Mouse (Mus musculus) hindbrain, embryonic 12.5 days (tissue): Measurements from ENCODE around the gene Selenot. TPM values are rescaled to one million over a fixed set of nuclear protein-coding genes. Genes with fewer than 3 reads are reported as not detected.
A peak's percentile ranks its signal among the peaks of the same experiment; 100 is the strongest.

Experiments
- ATAC-seq: fragments of 200-750 bp; cut with Nextera tagmentation; 2 replicates; pipeline ENCODE4 v1.8.0; 2017; ENCODE audit warnings: moderate TSS enrichment; ENCODE audit not compliant: low FRiP score
- H3K27ac ChIP-seq: fragments of 300-500 bp; sonication (generic); 2 replicates; pipeline ENCODE4 v1.5.1; 2016; ENCODE audit warnings: mild to moderate bottlenecking
- H3K27me3 ChIP-seq: fragments of 300-500 bp; sonication (generic); 2 replicates; pipeline ENCODE4 v1.6.1; 2016; ENCODE audit warnings: mild to moderate bottlenecking
- H3K36me3 ChIP-seq: fragments of 300-500 bp; sonication (generic); 2 replicates; pipeline ENCODE4 v1.6.1; 2016; ENCODE audit warnings: mild to moderate bottlenecking
- H3K4me1 ChIP-seq: fragments of 300-500 bp; sonication (generic); 2 replicates; pipeline ENCODE4 v1.6.1; 2016
- H3K4me2 ChIP-seq: fragments of 300-500 bp; sonication (generic); replicated peaks from 2 replicates; pipeline ENCODE4 v1.6.1; 2016; ENCODE audit warnings: mild to moderate bottlenecking
- H3K4me3 ChIP-seq: fragments of 300-500 bp; sonication (generic); 2 replicates; pipeline ENCODE4 v1.5.1; 2016; ENCODE audit warnings: mild to moderate bottlenecking
- H3K9ac ChIP-seq: fragments of 300-500 bp; sonication (generic); 2 replicates; pipeline ENCODE4 v1.6.1; 2016; ENCODE audit warnings: mild to moderate bottlenecking, moderate library complexity
- H3K9me3 ChIP-seq: fragments of 300-500 bp; sonication (generic); replicated peaks from 2 replicates; pipeline ENCODE4 v1.6.1; 2016; ENCODE audit warnings: mild to moderate bottlenecking
- WGBS: fragments of 180-500 bp; shearing (Covaris S2); methylation state at CpG from one replicate; pipeline ENCODE4 v1.1.7; 2016; 5-methylcytosine and 5-hydroxymethylcytosine counted together
- polyA plus RNA-seq: library from polyadenylated mRNA; unstranded; fragments of >200 nt; fragmentation: Nextera tagmentation; extraction: Ambion mirVana; gene quantifications from 2 replicates; pipeline ENCODE4 v1.2.1, GENCODE M21; 2016

Selenot gene
- 21.3 and 21.8 TPM in 2 replicates for polyA plus RNA-seq

- Histone ChIP-seq H3K4me1 (peaks cover 7% of the 10 kb centered on the region), H3K9me3 (no peaks in the 10 kb centered on the region), H3K36me3 (peaks cover 7% of the 10 kb centered on the region), H3K4me2 (peak within 1 kb of the TSS; percentile 57), H3K27ac (peak within 1 kb of the TSS; percentile 100), H3K27me3 (no peaks in the 10 kb centered on the region), H3K4me3 (peak within 1 kb of the TSS; percentile 99), H3K9ac (peak within 1 kb of the TSS; percentile 99)
- ATAC-seq = peak; percentile 95
- WGBS = 1% methylated on average over 52 of the region's 59 CpGs
These were observed at the start of gene Selenot for GRCm38 (mm10) chr3:58576137-58577066. Gene Selenot (plus strand): TSS chr3:58576636.

DNA sequence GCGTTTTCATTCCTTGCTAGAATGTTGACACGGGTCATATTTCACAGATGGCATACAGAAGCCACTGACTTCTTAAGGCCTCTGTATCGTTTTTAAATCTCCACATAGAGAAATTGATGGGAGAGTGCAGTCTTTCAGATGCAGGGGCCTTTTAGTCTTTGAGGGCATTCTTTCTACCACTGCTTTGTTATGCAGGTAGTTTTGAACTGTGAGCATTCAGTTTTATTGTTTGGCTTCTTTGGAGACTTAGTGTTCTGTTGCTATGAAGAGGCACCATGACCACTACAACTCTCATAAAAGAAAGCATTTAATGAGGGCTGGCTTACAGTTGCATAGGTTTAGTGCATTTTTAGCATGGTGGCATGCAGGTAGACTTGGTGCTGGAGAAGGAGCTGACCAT is 39.9 kb upstream of the Selenot start:
- Histone ChIP-seq H3K27ac (no peak overlapping the region), H3K36me3 (peaks cover 44% of the 10 kb centered on the region), H3K9me3 (no peaks in the 10 kb centered on the region), H3K4me1 (no peaks in the 10 kb centered on the region), H3K27me3 (no peaks in the 10 kb centered on the region), H3K4me2 (no peak overlapping the region), H3K9ac (no peak overlapping the region), H3K4me3 (no peak overlapping the region)
- ATAC-seq = no peak
- 95% methylated on average over 3 of the region's 3 CpGs for WGBS

GRCm38 (mm10) chr3:58552001-58552811 is 24.2 kb upstream of the Selenot start:
- no peak overlapping the region for H3K9ac ChIP-seq
- no peak overlapping the region for H3K4me2 ChIP-seq
- H3K27ac ChIP-seq = no peak overlapping the region
- H3K36me3 ChIP-seq = peaks cover 69% of the 10 kb centered on the region
- H3K4me1 ChIP-seq = no peaks in the 10 kb centered on the region
- no peaks in the 10 kb centered on the region for H3K9me3 ChIP-seq
- H3K4me3 ChIP-seq = no peak overlapping the region
- H3K27me3 ChIP-seq = no peaks in the 10 kb centered on the region
- ATAC-seq = no peak
- WGBS = 79% methylated on average over 1 of the region's 1 CpGs

DNA sequence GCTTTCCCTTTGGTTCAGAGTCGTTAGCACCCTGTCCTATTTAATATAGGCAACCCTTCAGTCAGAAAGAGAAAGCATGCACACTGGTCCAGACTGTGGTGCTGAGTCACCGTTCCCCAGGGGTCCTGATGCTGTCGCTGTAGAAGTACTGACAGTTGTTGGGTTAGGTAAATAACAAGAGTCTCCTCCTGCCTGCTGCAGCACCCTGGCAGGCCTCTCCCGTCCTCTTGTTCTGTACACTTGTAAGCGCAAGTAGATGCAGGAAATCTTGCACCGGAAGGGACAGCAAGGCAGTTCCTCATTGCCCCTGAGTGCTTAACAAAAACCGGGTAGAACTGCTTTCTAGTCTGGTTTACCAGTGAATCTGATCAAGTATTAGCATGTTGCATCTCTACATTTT is 19.8 kb upstream of the Selenot start:
- H3K9ac ChIP-seq = no peak overlapping the region
- no peak overlapping the region for H3K27ac ChIP-seq
- 84% methylated on average over 7 of the region's 7 CpGs for WGBS
- no peak for ATAC-seq
- H3K9me3 ChIP-seq = no peaks in the 10 kb centered on the region
- peaks cover 57% of the 10 kb centered on the region for H3K36me3 ChIP-seq
- H3K4me3 ChIP-seq = no peak overlapping the region
- H3K4me1 ChIP-seq = no peaks in the 10 kb centered on the region
- H3K27me3 ChIP-seq = no peaks in the 10 kb centered on the region
- H3K4me2 ChIP-seq = no peak overlapping the region

DNA sequence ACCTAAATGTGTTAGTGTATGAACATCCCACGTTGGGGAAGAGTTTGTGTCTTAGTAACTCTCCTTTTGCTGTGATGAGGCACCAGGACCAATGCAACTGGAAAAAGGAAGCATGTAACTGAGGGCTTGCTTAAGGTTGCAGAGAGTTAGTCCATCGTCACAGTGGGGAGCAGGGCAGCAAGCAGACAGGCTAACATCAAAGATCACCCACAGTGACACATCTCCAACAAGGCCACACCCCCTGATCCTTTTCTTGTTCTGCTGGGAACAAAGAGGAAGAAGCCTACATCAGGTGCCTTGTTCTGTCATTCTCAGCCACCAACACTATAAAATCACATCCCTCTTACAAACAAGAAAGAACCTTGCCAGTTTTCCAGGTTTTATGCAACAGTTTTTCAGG is 16.5 kb upstream of the Selenot start:
- no peak for ATAC-seq
- Histone ChIP-seq H3K4me1 (no peaks in the 10 kb centered on the region), H3K36me3 (peaks cover 32% of the 10 kb centered on the region), H3K27me3 (no peaks in the 10 kb centered on the region), H3K9me3 (no peaks in the 10 kb centered on the region), H3K9ac (no peak overlapping the region), H3K4me3 (no peak overlapping the region), H3K4me2 (no peak overlapping the region), H3K27ac (no peak overlapping the region)
- WGBS = 43% methylated on average over 2 of the region's 2 CpGs

DNA sequence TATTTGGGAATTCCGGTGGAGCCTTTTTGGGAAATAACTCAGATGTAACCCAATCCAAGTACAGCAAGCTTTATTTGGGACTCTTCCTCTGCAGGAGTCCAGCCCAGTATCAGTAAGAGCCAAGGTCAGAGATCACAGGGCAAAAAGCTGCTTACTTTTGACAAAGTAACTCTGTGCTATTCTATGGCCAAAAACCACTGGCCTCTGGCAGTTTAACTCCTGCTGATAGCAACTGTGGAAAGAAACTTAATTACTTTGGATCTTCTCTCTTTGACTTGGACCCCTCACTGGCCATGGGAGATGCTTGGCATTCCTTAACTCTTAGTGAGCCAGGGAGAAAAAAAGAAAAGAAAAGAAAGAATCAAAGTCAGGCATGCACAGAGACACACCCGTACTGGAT is 15.0 kb upstream of the Selenot start:
- no peak for ATAC-seq
- H3K9me3 ChIP-seq = no peaks in the 10 kb centered on the region
- no peak overlapping the region for H3K4me3 ChIP-seq
- 27% methylated on average over 2 of the region's 2 CpGs for WGBS
- H3K9ac ChIP-seq = no peak overlapping the region
- peaks cover 17% of the 10 kb centered on the region for H3K36me3 ChIP-seq
- no peak overlapping the region for H3K27ac ChIP-seq
- no peaks in the 10 kb centered on the region for H3K27me3 ChIP-seq
- no peak overlapping the region for H3K4me2 ChIP-seq
- H3K4me1 ChIP-seq = no peaks in the 10 kb centered on the region

GRCm38 (mm10) chr3:58570821-58571220 is 5.6 kb upstream of the Selenot start:
- Histone ChIP-seq H3K27me3 (no peaks in the 10 kb centered on the region), H3K4me1 (no peaks in the 10 kb centered on the region), H3K27ac (no peak overlapping the region), H3K4me3 (no peak overlapping the region), H3K9ac (no peak overlapping the region), H3K9me3 (no peaks in the 10 kb centered on the region), H3K4me2 (no peak overlapping the region), H3K36me3 (no peaks in the 10 kb centered on the region)
- 90% methylated on average over 3 of the region's 3 CpGs for WGBS
- no peak for ATAC-seq

- H3K4me3 ChIP-seq = peak overlapping the region; percentile 99
- peak overlapping the region; percentile 57 for H3K4me2 ChIP-seq
- H3K4me1 ChIP-seq = peaks cover 9% of the 10 kb centered on the region
- H3K36me3 ChIP-seq = peaks cover 7% of the 10 kb centered on the region
- H3K27me3 ChIP-seq = no peaks in the 10 kb centered on the region
- H3K9me3 ChIP-seq = no peaks in the 10 kb centered on the region
- peak overlapping the region; percentile 99 for H3K9ac ChIP-seq
- peak; percentile 82 for ATAC-seq
- WGBS = 0% methylated on average over 36 of the region's 36 CpGs
- H3K27ac ChIP-seq = peak overlapping the region; percentile 100
These were observed 649 bp downstream of the Selenot start for GRCm38 (mm10) chr3:58577067-58577503.

DNA sequence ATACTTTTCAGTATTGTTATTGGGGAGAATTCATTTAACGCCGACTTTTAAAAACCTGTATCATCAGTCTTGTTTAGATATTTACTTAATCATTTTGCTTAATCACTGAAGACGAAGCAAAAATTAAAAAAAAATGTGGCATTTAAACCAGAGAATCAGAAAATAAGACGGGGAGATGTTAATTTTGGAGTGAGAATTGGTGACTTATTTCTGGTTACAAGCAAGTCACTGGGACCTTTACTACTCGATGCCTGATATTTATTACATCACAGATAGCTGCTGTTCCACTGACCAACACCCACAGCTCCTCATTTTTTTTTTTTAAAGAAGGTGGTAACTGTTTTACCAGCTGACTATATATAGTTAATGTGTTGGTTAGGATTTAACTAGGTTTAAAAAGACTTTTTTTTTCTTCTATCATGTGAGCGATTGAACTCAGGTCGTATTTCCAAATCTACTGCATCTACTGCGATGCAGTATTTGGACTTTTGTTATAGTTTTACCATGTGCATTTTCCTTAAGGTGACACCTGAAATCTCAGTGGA is 1.1 kb downstream of the Selenot start:
- Histone ChIP-seq H3K4me2 (peak overlapping the region; percentile 57), H3K36me3 (peaks cover 7% of the 10 kb centered on the region), H3K9me3 (no peaks in the 10 kb centered on the region), H3K9ac (peak overlapping the region; percentile 99), H3K27me3 (no peaks in the 10 kb centered on the region), H3K4me3 (peak overlapping the region; percentile 99), H3K27ac (no peak overlapping the region), H3K4me1 (peaks cover 9% of the 10 kb centered on the region)
- ATAC-seq = no peak
- 19% methylated on average over 8 of the region's 8 CpGs for WGBS

DNA sequence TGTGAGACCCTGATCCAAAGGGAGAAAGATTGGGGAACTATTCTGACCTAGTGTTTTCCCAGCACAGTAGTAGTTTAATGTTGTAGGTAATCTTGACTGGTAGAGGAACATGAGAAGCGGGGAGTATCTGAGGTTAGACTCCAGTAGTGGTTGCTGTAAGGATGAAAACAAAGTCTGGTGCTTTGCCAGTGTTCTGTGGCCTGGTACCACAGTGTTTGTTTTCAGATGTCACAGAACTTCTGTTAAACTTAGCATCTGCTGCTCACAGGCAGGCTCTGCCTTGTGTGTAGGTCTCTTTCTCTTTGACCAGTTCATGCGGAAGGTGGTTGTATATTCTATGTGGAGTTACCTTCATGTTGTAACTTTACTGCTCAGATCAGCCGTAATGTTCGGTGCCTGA is 5.1 kb downstream of the Selenot start:
- peaks cover 9% of the 10 kb centered on the region for H3K4me1 ChIP-seq
- no peak overlapping the region for H3K27ac ChIP-seq
- H3K27me3 ChIP-seq = no peaks in the 10 kb centered on the region
- ATAC-seq = no peak
- no peak overlapping the region for H3K9ac ChIP-seq
- H3K4me3 ChIP-seq = no peak overlapping the region
- H3K4me2 ChIP-seq = no peak overlapping the region
- peaks cover 14% of the 10 kb centered on the region for H3K36me3 ChIP-seq
- 93% methylated on average over 4 of the region's 4 CpGs for WGBS
- H3K9me3 ChIP-seq = no peaks in the 10 kb centered on the region

GRCm38 (mm10) chr3:58582297-58582696 is 5.9 kb downstream of the Selenot start:
- H3K27me3 ChIP-seq = no peaks in the 10 kb centered on the region
- H3K4me2 ChIP-seq = no peak overlapping the region
- WGBS = 82% methylated on average over 5 of the region's 5 CpGs
- no peak overlapping the region for H3K9ac ChIP-seq
- H3K27ac ChIP-seq = no peak overlapping the region
- peaks cover 9% of the 10 kb centered on the region for H3K4me1 ChIP-seq
- no peak for ATAC-seq
- no peak overlapping the region for H3K4me3 ChIP-seq
- H3K9me3 ChIP-seq = no peaks in the 10 kb centered on the region
- H3K36me3 ChIP-seq = peaks cover 21% of the 10 kb centered on the region

DNA sequence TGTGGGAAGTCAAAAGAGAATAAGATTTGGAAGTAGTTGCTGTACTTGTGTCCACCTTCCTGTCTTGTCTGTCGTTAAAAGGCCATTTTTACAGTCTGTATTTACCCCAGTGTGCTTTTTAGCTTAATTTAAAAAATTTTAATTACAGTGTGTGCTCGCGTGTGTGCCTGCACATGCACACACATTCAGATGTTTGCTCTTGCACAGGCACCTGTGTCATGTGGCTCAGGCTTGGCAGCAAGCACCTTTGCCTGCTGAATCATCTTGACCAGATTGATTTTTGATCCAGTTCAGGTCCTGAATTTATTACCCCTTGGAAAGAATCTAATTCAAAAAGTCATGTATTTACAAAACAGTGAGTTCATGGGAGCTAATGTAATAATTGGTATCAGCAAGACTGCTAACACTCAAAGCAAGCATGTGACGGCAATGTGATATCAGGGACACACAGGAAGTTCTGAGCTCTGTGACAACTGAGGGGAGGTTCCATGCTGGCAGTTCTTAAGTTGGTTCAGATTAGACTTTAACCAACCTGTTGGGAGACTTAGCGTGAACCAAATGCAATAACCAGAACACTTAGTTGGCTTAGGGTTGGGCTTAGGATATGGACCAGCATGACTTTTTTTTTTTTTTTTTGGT is 6.5 kb downstream of the Selenot start:
- Histone ChIP-seq H3K9me3 (no peaks in the 10 kb centered on the region), H3K4me3 (no peak overlapping the region), H3K27ac (no peak overlapping the region), H3K4me1 (peaks cover 7% of the 10 kb centered on the region), H3K9ac (no peak overlapping the region), H3K4me2 (no peak overlapping the region), H3K27me3 (no peaks in the 10 kb centered on the region), H3K36me3 (peaks cover 23% of the 10 kb centered on the region)
- 92% methylated on average over 5 of the region's 5 CpGs for WGBS
- no peak for ATAC-seq
